Mouse (Mus musculus) heart, adult 18-20 months (tissue): ENCODE data around the gene Trim14. TPM values are rescaled to one million over a fixed set of nuclear protein-coding genes. Genes with fewer than 3 reads are reported as not detected.
"Not testable (repeated sequence)": the region's sequence is repeated elsewhere in the genome, so short reads cannot be mapped to it uniquely, and the experiment has no call there.

Source experiments
- DNase-seq, 2 experiments: peaks; one replicate each; pipeline ENCODE4 v3.0.0; 2021 to 2022; ENCODE audit warnings: mixed read lengths in 1 of 2
- long read RNA-seq, 2 experiments: library from polyadenylated mRNA; stranded (forward); transcript quantifications; one replicate each; pipeline ENCODE4 v2.0.0; 2021
- total RNA-seq, 2 experiments: library from RNA; stranded (reverse); gene quantifications; 2 replicates each; pipeline ENCODE4 v1.2.3; 2021

Trim14 gene
- 1 to 10 TPM; 1.8 to 3.0 TPM for total RNA-seq
- long read RNA-seq, experiment 1, partial matches to known transcripts = 0 of 1 reads
- long read RNA-seq, experiment 1, other reads (novel, unspliced or antisense) = 1 of 1 reads
- long read RNA-seq, experiment 2, partial matches to known transcripts = 0 of 1 reads
- long read RNA-seq, experiment 2, other reads (novel, unspliced or antisense) = 1 of 1 reads

- DNase-seq = peak; percentile 47 to 51
Measured at GRCm38 (mm10) chr4:46535840-46536361, at the start of gene Trim14. Trim14 (minus strand) TSS chr4:46536141.

- DNase-seq = no peak
Measured at GRCm38 (mm10) chr4:46585041-46585810, 49.3 kb upstream of the Trim14 start.

- not testable (repeated sequence) for DNase-seq
Measured at GRCm38 (mm10) chr4:46584536-46584935, 48.6 kb upstream of the Trim14 start.

GRCm38 (mm10) chr4:46584084-46584483 lies 48.1 kb upstream of the Trim14 start:
- DNase-seq = not testable (repeated sequence)

GRCm38 (mm10) chr4:46582024-46582423 lies 46.1 kb upstream of the Trim14 start:
- not testable (repeated sequence) for DNase-seq

GRCm38 (mm10) chr4:46581577-46581976 lies 45.6 kb upstream of the Trim14 start:
- DNase-seq = not testable (repeated sequence)

GRCm38 (mm10) chr4:46580799-46581243 lies 44.9 kb upstream of the Trim14 start:
- DNase-seq = not testable (repeated sequence)

- not testable (repeated sequence) for DNase-seq
Measured at GRCm38 (mm10) chr4:46578796-46579346, 42.9 kb upstream of the Trim14 start.

GRCm38 (mm10) chr4:46578228-46578627 lies 42.3 kb upstream of the Trim14 start:
- no peak for DNase-seq

GRCm38 (mm10) chr4:46575509-46576284 lies 39.8 kb upstream of the Trim14 start:
- not testable (repeated sequence) for DNase-seq

- DNase-seq = no peak
Measured at GRCm38 (mm10) chr4:46574841-46575240, 38.9 kb upstream of the Trim14 start.

- no peak for DNase-seq
Measured at GRCm38 (mm10) chr4:46574024-46574753, 38.2 kb upstream of the Trim14 start.

GRCm38 (mm10) chr4:46572616-46573015 lies 36.7 kb upstream of the Trim14 start:
- no peak for DNase-seq

GRCm38 (mm10) chr4:46571744-46572143 lies 35.8 kb upstream of the Trim14 start:
- no peak for DNase-seq

- DNase-seq = no peak
Measured at GRCm38 (mm10) chr4:46569671-46570070, 33.7 kb upstream of the Trim14 start.

- DNase-seq = no peak
Measured at GRCm38 (mm10) chr4:46568169-46568568, 32.2 kb upstream of the Trim14 start.

- DNase-seq = no peak
Measured at GRCm38 (mm10) chr4:46566931-46567671, 31.2 kb upstream of the Trim14 start.

- no peak for DNase-seq
Measured at GRCm38 (mm10) chr4:46565393-46565955, 29.5 kb upstream of the Trim14 start.

- DNase-seq = no peak
Measured at GRCm38 (mm10) chr4:46564247-46564646, 28.3 kb upstream of the Trim14 start.

GRCm38 (mm10) chr4:46563847-46564246 lies 27.9 kb upstream of the Trim14 start:
- peak; percentile 26 to 69 for DNase-seq
